Mouse (Mus musculus) heart, adult 8-10 months (tissue): ENCODE measurements around the gene Osmr. TPM values are rescaled to one million over a fixed set of nuclear protein-coding genes. Genes with fewer than 3 reads are reported as not detected.
A peak's percentile ranks its signal among the peaks of the same experiment; 100 is the strongest.

Experiments
- DNase-seq: peaks from one replicate; pipeline ENCODE4 v3.0.0; 2022; ENCODE audit warnings: low spot score
- total RNA-seq, 4 experiments: library from RNA; stranded (reverse); gene quantifications; 2 replicates each; pipeline ENCODE4 v1.2.4; 2022

Osmr gene
- total RNA-seq = 10 to 100 TPM in 1 of 4 experiments, 1 to 10 TPM in 3; 8.9 to 11.7 (median 9.3) TPM

DNA sequence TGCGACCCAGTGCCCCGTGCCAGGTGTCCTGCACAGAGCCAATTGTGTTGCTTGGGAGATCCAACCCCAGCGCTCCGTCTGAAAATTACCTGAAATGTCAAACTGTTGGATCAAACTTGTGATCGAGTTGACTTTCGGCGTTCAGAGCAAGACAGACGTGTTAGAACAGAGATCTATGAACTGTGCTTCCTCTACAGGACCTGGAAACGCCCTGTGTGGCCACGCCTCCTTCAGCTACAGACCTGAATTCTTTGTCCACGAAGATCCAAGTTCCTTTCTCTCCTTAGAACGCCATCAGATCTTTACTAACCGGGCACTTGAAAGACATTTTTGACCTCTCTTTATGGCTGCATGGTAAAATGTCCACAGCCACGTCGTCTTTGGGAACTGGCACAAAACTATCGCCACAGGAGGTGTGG is at the start of gene Osmr:
Osmr (minus strand) TSS at position 369 of the 419 bp plus-strand sequence.
- DNase-seq = no peak

GRCm38 (mm10) chr15:6919406-6919805 is 44.6 kb upstream of the Osmr start:
- no peak for DNase-seq

DNA sequence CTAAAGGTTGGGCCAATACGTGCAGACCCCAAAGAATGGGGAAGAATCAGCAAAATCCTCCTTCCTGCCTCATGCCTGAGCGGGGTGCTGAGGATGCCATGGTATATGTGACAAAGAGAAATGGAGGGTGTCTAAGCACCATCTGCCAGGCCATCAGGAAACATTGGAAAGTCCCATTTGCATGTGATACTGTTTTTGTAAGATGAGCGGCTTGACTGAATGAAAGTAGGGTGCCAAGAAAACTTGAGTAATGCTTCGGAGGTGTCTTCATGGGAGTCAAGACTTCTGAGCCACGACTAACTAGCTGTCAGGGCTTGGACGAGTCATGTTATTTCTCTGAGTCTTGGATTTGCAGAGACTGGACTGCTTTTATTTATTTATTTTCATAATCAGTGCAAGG is 39.4 kb upstream of the Osmr start:
- no peak for DNase-seq

- DNase-seq = peak; percentile 93
Measured at GRCm38 (mm10) chr15:6909669-6910068, 34.9 kb upstream of the Osmr start.

GRCm38 (mm10) chr15:6909084-6909483 is 34.3 kb upstream of the Osmr start:
- no peak for DNase-seq

DNA sequence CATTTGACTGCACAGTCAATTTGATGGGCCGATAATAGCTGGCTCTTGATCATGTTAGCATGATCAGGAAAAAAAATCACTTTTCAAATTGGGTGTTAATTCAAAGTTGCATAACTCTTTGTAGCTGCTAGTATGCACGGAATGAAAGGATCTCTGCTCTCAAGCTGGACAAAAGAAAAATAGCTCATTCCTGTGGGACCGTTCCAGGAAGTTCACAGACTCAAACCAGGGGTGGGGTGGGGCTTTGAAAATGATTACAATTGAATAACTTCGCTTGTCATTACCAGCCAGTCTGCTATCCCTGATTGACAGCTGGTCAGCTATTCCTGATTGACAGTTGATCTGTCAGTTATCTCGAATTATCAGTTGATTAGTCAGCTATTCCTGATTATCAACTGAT is 33.8 kb upstream of the Osmr start:
- peak; percentile 40 for DNase-seq

GRCm38 (mm10) chr15:6906260-6907047 is 31.7 kb upstream of the Osmr start:
- no peak for DNase-seq

DNA sequence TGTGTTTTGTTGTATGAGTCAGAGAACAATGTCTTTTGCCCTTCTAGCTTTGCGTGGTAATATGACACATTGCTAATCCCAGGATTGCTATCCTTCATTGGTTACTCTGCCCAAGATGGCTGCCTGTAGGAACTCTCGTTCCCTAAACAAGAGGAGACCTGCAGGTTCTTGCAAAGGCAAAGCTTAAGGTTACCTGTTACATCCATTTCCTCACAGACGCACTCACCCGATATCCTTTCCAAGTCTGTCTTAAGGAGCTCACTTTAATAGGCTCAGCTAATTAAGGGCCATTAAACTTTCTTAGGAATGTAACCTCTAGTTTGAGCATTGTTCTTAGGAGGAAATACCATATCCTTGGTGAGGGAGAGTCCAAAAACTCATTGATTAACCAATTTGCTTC is 31.0 kb upstream of the Osmr start:
- DNase-seq = peak; percentile 26

- DNase-seq = no peak
Measured at GRCm38 (mm10) chr15:6903286-6903975, 28.7 kb upstream of the Osmr start.

DNA sequence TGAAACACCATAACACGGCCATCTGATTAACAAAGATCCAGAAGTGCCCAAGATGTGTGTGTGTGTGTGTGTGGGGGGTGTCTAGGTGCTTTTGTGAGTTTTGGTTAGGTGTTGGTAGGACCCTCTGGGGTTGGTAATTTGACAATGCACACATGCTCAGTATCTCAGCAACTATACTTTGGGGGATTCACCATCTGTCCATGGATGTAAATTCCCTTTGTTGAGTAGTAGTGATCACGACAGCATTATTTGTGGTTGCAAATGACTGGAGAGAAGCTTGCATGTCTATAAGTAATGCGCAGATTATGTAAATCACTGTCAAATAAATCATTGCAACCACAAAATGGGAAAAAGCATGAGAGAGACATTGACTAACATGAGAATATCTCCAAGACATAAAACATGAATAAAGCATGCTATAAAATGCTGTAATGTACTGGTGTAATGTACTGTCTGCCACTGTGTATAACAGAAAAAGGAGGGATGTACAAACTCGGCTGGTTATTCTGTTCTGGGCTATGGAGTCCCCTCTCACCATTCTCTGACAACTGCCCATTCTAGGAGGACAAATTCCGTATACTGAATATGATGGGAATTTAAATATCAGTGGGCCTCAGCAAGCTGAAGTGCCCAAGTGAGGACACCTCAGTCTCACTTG is 27.3 kb upstream of the Osmr start:
- no peak for DNase-seq

DNA sequence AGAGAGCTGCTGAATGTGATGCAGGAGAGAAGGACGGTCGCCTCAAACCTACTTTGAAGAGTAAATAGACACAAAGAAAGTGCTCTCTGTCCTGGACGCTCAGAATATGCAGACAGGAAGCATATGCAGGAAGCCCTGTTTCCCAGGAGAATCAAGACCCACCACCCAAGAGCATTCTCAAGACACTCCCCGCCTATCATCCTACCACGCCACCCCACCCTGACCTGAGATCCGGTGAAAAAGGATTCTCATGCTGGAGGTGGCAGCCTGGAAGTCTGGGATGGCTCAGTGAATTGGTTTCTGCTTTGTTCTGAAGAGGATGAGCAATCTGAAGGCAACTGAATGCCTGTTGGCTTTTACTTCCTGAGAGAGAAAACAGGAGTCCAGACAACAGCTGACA is 26.5 kb upstream of the Osmr start:
- no peak for DNase-seq

DNA sequence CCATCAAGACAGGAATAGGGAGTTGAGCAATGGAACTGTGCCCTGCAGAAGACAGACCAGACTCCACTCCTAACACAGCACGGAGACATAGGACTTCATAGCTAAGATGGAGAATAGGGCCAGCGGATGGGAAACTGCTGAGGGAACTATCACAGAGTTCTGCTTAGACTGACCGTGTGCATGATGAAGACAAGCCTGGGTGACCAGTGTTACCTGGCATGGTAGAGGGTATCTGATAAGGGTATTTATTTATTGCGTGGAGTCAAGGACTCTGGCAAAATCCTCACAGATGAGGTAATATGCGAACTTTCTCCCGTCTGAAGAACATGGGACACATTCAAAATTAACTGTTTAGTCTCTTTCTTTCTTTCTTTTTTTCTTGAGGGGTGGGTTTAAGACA is 9.5 kb upstream of the Osmr start:
- no peak for DNase-seq

GRCm38 (mm10) chr15:6883816-6884215 is 9.0 kb upstream of the Osmr start:
- no peak for DNase-seq

GRCm38 (mm10) chr15:6883091-6883490 is 8.3 kb upstream of the Osmr start:
- no peak for DNase-seq

GRCm38 (mm10) chr15:6882180-6882579 is 7.4 kb upstream of the Osmr start:
- no peak for DNase-seq

GRCm38 (mm10) chr15:6881211-6881610 is 6.4 kb upstream of the Osmr start:
- no peak for DNase-seq

DNA sequence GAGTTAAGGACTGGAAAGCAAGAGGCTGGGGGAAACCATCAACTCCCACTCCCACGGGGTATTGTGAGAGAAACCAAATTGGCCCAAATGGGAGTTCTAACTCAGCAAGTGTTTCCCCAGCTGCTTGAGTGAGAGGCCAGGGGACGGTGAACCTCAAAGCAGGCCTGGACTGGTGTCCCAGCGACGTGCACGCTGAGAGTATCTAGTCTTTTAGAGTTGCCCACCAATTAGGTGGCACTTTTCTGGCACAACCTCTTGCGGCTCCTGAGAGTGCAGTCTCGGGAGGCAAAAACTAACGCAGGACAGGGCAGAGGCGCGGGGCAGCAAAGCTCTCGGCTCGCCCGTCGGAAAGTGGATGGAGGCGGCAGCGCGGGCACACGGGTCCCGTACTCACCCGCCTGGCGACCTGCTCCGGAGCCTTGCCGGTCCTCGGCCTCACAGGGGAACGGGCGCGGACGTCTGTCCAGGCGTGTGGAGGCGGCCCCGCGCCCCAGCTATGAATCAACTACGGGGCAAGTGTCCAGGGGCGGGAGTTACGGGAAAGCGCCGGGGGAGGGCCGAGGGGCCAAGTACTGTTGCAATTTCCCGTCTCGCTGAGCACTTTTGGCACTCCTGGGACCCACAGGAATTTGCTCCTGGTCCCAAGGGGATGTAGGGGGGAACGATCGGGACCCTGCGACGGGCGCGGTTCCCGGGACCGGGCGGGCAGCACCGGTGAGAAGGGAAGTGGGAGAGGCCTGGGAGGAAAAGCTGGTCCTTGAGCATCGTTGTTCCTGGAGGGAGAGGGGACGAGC is 765 bp downstream of the Osmr start:
- DNase-seq = peak; percentile 90

GRCm38 (mm10) chr15:6873154-6873806 is 1.5 kb downstream of the Osmr start:
- DNase-seq = no peak

DNA sequence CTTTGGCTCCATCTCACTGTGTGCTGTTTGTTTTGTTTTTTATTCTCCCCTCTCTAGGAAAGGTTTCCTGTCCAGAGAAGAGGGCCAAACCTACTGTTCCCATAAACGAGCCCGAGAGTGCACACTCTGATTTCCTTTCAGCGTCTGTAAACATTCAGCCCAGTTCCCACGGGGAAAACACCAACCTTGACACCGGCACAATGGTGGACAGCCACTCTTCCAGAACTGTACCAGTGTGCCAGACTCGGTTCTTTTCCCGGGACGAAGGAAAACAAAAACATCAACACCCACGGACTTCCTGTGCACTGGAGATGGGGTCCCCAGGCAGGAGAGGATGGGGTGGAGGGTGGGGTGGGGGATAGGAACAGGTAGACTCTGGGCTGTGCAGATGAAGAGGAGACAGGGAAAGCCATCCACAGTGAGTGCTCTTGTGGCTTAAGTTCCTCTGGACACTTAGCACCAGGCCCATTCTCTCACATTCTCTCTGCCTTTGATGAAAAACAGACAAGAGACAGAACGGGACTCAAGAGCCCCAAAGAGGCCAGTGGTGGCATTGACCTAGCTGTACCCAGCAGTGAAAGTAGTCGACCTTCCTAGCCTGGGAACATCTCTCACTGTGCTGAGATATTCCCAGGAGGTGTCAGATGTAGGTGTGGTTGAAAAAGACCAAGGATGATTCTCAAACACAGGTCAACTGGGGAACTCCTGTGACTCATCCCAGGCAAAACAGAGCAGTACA is 3.0 kb downstream of the Osmr start:
- DNase-seq = peak; percentile 45

DNA sequence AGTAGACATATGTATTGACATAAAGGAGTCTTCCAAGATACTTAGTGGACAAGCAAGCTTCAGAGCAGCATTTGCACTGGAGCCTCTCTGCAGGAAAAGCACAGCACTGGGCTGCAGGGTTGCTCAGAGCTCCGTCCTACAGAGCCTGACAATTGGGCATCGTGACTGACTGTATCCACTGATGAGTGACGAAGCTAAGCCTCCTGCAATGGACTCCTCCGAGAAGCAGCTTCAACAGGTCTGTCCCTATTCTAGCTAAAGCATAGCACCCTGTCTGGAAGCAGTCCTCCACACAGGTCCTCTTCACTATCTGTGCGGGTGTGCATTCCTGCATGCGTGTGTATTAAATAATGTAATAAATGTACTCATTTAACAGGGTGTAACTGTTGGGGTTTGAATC is 7.9 kb downstream of the Osmr start:
- no peak for DNase-seq

DNA sequence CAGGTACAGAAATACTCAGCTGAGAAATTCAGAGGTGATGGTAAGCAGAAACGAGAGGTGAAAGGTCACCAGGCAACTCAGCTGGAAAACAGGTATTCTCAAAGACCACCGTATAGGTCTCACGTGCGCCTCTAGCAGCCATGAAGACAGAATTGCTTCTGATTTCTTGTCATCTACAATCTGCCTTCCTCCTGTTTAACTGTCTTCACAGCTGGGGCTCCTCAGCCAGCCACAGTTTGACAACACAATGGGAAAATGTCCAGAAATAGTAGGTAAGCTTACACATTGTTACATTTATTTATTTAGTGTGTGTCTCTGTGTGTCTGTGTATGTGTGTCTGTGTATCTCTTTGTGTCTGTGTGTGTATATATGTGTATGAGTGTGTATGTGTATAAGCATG is 12.6 kb downstream of the Osmr start:
- DNase-seq = no peak
